Mouse (Mus musculus) liver, postnatal 0 days (tissue): ENCODE measurements around the gene Ifit1.

Source experiments
- CTCF ChIP-seq: sonication (generic); IDR thresholded peaks from 2 replicates; pipeline ENCODE4 v1.5.1; 2016; ENCODE audit warnings: antibody characterized with exemption, low read depth
- EP300 ChIP-seq: IDR thresholded peaks from 2 replicates; pipeline ENCODE4 v1.6.1; 2016; ENCODE audit warnings: antibody characterized with exemption, low read depth, mild to moderate bottlenecking

- TF ChIP-seq CTCF, result no peak
- TF ChIP-seq EP300, result no peak
These were observed 10.3 kb downstream of the Ifit1 start for GRCm38 (mm10) chr19:34650997-34651396.
